Mouse (Mus musculus): ENCODE data around the gene Hip1. TPM values are rescaled to one million over a fixed set of nuclear protein-coding genes. Genes with fewer than 3 reads are reported as not detected.

The Hip1 gene
- total RNA-seq, 2 experiments from 2014 or later: 20.0 to 28.0 TPM

DNA sequence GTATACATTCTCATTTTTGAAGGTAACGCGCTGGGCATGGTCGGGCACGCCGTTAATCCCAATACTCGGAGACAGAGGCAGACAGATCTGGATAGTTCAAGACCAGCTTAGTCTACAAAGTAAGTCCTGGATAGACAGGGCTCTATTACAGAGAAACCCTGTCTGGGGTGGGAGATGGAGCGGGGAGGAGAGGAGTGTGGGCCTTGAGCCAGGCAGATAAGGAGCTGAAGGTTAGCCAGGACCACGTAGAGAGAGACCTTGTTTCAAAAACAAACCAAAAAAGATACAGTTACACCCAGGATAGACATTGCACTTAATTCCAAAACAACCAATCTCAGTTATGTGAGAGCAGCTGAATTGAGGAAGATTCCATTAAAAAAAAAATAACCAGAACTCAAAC lies 99.2 kb downstream of the Hip1 start:
- DNase-seq: peak in 1 of 2 experiments; percentile 17

DNA sequence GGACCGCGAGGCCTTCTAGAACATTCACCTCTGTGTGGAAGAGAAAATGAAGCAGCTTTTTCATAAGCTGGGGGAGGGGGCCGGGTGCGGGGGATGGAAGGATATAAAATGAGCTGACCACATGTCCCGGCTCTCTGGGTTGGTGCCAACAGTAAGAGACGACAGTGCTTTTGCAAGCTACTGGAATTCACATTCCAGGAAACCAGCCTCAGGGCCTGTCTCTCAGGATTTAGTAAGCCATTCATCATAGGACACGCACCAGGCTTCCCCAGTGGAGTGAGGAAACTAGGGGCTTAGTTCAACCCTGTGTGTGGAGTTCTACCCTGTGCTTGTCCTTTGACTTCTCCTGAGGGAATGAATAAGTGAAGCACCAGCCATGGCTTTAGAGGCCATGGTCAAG lies 102.5 kb downstream of the Hip1 start:
- peak in 1 of 2 experiments; percentile 20 for DNase-seq

DNA sequence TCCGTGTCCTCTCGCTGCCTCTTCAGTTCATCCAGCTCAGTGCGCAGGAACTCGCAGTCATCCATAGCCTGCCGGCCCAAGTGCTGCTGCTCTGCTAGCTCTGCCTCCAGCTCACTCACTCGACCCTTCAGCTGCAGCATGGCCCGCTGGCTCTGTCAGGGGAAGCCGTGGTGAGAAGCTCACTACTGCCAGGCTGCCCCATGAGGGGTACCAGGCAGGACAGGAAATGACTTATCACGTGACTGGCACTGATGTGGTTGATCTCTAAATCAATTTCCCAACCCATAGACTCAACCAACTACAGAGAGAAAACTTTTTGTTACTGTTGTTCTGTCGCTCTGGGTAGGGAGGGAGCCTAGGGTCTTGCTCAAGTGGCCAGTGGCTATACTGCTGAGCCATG lies 109.9 kb downstream of the Hip1 start:
- DNase-seq: no peak

DNA sequence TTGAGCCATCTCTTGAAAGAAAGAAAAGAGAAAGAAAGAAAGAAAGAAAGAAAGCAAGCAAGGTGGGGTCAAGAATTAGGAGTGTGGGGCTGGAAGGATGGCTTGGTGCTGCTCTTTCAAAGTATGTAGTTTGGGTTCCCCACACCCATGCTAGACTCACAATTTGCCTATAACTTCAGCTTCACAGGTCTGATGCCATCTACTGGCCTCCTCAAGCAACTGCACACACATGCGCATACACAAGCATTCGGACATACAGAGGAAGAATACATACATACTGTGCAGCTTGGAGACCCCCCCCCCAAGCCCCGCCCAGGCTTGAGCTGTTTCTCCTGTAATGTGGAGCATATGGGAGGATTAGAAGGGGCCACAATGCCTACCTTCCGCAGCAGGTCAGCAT lies 111.1 kb downstream of the Hip1 start:
- DNase-seq: no peak

DNA sequence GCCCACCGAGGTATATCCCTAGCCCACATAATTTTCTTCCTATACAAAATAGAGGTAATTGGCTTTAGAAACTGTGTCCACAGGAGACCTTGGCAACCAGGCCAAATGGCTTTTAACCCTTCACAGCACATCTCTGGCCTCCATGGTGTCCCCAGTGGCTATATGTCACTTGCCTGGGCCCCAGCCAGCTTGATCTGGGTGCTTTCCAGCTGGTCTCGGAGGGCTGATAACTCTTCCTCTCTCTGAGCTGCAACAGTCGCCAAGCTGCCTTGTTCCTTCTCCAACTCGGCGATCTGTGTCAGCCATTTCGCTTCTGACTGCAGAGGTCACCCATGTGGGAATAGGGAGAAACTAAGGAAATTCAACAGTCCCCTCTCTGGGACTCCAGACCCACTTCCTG lies 113.8 kb downstream of the Hip1 start:
- DNase-seq: no peak

DNA sequence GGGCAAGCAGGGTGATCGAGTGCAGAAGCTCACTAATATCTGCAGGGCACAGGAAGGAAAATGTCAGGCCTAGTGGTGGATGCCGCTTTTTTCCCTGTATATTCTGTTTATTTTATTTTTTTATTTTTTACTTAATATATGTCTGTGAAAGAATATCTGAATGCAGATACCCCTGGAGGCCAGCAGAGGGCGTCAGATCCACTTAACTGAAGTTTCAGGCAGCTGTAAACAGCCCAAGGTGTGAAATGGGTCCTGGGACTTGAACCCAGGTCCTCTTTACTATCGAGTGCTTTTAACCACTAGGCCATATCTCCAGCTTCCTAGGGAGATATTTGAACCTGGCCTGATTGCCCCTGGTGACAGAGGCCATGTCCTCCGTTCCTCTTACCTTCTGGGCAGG lies 116.1 kb downstream of the Hip1 start:
- peak; percentile 19 to 23 for DNase-seq

DNA sequence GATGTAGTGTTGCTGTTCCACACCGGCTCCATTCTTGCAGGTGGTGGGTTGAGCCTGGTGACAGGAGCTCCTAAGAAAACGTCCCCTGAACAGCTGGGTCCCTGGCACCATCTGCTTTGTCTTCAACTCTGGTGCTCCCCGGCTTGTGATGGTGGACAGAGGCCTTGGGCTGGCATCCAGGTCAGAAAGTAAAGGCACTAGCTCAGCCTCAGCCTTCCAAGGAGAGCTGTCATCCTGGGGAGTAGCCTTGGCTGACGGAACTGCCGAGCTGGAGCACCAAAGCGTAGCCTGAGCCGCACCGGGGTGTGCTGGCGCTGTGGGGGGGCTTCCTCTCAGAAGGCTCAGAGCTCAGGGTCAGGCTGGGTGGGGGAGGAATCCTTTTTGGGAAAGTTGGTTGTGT lies 134.7 kb downstream of the Hip1 start:
- peak; percentile 67 to 69 for DNase-seq

DNA sequence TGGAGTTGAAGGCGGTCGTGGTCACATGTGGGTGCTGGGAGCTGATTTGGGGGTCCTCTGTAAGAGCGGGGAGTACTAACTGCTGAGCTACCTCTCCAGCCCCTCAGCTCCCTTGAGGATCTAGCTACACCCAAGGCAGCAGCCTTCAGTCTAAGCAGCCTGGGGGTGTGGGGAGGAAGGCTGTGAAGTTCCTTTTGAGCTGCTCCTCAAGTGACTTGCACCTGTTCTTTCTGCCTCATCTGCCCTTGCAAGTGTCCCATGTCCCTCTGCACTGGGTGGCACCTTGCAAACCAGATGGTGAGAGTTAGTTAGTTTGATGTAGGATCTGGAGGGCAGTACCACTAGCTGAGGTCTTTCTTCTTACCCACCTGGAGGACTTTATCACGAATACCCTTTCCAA lies 136.8 kb downstream of the Hip1 start:
- no peak for DNase-seq

DNA sequence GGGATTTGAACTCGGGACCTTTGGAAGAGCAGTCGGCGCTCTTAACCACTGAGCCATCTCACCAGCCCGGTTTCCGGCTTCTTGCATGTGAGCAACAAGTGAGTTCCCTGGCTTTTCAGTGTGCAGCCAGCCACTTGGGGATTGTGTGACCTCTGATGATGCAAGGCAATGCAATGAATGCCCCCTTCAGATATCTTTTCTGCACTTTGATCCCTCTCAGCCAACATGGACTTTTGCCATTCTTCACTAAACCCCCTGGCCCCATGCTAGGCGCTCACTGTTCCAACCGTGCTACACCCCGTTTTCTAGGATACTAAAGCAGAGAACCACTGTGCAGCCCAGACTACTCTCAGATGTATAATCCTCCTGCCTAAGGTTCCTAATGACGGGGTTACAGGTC lies 139.5 kb downstream of the Hip1 start:
- DNase-seq: no peak

DNA sequence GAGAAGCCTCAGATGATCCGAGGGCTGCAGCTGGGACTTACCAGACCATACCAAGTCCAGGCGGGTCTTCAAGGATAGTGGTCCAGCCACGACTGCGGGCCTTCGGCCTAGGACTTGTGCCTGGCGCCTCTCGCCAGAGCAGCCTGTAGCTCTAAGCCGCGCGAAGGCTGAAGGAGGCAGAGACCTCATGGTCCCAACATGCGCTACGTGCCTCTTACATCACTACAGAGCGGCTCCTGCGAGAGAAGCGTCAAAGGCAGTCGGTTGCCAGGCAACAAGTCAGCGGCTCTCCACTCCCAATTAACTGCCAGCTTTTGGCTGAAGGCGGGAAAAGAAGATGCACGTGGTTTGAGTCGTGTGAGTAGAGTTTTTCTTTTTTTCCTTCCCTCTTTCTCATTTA lies 140.3 kb downstream of the Hip1 start:
- no peak for DNase-seq

DNA sequence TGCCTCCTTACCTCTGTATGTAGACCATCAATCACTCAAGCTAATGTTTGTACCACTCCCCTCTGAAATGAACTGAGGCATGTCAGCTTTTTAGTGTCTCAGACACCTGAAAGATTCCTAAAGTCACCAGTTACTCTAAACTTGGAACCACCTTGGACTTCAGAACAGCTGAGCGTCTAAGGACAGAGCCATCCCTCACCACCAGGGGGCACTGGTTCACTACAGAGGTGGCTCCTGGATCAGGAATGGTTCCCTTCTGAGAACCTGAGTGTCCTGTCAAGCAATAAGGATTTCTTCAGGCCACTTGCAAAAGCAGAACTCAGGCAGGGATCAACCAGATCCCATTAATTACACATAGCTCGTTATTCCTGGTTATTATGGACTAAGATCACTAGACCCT lies 144.7 kb downstream of the Hip1 start:
- peak; percentile 89 to 93 for DNase-seq

DNA sequence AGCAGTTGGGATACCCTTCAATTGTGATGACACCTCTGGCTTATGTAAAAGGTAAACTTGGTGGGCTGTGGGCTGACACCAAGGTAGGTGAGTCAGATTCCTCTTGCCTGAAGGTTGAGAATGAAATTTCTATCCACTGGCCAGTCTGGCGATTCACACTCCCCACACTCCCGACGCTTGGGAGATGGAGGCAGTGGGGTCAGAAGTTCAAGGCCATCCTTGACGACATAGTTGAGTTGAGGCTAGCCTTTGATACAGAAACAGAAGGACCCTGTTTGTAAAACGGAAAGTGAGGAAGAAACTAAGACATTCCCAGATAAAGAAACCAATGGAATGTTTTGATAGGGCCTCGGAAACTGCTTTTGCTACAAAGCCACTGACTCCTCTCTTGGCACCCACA lies 145.5 kb downstream of the Hip1 start:
- DNase-seq: no peak

DNA sequence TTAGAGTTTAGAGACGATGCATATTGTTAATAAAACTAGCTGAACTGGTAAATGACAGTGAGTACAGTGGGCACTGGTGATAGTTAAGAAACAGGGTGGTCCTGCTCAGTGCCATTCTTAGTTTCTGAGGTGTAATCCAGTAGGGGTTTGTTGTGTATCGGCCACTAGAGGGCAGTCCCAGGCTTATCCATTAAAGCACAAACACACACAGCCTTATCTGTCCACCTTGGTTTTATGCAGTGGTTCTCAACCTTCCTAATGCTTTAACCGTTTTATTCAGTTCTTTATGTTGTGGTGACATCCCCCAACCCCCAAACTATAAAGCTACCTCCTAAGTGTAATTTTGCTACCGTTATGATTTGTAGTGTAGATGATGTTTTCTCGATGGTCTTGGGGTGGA lies 149.1 kb downstream of the Hip1 start:
- peak; percentile 26 to 57 for DNase-seq

DNA sequence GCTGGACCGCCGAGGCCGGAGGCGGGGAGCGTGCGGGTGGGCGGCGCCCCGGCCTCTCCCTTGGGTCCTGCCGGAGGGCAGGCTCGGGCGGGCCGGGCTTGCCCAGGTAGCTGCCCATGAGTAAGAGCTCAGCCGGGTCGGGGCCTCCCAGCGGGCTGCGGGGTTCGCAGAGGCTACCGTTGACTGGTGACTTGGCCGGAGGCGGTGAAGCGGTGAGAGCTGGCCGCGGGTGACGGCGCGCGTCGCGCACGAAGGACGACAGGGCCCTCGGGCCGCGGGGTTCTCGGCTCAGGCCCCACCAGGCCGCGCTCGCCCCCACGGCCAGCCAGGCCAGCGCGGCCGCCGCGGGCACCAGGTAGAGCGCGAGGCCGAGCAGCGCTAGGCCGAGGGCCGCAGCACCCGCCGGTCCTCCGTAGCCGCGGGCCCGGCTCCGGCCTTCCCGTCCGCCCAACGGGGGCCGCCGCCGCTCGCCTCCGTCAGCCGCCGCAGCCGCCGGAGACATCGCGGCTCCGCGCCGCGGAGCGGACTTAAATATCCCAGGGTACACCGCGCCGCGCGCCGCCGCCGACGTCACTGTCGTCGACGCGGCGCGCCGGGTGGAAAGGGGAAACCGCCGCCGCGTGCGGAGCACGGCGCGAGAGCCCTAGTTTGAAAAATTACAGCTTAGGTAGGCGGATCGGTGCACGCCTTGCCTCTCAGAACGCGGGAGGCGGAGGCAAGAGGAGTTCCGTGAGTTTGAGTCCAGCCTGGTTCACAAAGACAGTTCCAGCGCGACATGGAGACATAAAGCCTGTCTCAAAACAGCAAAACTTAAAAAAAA lies 150.7 kb downstream of the Hip1 start, which contains the start of gene Pom121:
Pom121 (minus strand) TSS at position 543 of the 820 bp plus-strand sequence.
- DNase-seq: peak; percentile 86 to 90

DNA sequence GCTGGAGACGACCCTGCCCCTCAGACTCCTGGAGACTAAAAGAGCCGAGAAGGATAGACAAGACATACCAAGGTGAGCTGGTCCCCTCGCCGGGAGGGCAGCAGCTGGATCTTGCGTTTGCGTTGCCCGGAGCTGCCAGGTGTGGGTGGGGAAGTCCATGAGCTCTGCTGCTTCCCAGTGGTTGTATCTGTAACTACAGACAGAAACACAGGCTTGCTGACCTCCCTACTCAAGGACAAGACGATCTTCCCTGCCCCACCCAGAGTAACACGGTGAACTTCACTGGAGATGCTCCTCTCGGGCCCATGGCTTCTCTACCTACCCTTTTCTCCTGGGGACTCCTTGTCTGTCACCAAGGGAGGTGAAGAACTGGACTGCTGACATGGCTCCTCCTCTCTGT lies 161.1 kb downstream of the Hip1 start:
- DNase-seq: no peak

DNA sequence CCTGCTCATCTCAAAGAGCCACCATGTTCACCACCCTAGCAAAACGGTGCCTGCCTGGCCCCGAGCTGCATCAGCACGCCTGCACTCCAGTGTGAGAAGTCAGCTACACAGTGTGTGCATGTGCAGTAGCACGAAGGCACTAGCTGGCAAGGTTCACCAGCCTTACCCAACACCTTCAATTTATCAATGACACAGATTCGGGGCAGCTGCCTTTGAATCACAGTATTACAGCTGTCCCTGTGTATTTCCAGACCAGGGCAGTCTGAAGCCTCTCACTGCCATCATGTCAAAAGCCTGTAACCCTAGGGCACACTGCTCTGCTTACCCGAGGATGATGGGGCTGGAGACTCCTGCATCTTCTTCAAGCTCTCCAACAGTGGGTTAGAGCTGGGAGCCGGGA lies 162.2 kb downstream of the Hip1 start:
- DNase-seq: peak in 1 of 2 experiments; percentile 15

DNA sequence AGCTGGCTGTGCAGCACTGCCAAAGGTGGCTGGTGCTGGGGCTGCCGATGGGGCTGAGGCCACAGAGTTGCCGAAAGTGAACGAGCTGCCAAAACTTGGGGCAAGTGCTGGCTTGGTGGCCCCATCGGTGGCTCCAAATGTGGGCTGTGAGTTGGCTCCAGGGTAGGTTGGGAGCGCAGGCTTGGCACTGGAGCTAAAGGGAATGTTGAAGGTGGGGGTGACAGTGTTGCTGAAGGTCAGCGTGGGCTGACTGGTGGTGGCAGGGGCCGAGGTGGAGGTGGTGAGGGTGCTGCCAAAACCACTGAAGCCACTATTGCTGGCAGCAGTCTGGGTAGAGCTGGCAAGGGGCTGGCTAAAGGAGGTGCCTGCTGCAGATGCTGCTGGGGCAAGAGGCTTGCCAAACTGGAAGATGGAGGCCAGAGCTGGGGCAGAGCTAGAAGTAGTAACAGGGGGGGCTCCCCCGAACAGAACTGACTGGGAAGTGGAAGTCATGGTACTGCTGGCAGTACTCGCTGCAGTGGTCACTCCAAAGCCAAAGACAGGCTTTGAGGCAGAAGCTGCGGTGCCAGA lies 163.5 kb downstream of the Hip1 start:
- peak in 1 of 2 experiments; percentile 18 for DNase-seq

DNA sequence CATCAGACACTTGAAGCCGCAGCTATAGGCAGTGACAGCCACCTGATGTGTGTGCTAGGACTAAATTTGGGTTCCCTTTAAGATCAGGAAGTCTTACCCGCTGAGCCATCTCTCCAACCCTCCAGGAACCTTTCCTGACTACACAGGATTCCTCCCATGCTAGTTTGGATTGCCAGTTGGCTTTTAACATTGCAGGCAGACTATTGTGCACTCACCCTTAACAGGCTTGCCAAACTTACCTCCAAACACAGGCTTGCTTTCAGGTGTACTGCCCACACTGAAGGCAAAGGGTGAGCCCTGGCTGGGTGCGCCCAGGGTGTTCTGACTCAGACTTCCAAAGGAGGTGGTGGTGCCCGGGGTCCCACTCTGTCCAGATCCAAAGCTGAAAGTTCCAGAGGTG lies 164.2 kb downstream of the Hip1 start:
- DNase-seq: no peak

DNA sequence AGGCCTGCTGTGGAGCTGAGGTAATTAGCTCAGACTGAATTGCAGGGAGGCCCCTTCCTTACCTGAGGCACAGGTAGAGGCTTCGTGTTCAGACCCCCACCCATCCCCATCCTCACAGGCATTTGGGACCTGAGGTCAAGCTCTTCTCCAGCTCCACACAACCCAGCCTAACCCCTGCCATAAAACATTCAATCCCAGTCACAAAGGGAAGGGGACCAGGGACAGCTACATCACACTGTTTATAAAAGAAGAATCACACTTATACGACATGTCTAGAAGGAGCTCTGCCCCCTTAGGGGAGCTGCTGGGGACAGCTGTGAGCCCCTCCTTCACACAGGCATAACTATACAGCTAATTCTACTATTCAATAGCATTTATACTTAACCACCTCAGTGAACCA lies 168.6 kb downstream of the Hip1 start:
- DNase-seq: no peak

DNA sequence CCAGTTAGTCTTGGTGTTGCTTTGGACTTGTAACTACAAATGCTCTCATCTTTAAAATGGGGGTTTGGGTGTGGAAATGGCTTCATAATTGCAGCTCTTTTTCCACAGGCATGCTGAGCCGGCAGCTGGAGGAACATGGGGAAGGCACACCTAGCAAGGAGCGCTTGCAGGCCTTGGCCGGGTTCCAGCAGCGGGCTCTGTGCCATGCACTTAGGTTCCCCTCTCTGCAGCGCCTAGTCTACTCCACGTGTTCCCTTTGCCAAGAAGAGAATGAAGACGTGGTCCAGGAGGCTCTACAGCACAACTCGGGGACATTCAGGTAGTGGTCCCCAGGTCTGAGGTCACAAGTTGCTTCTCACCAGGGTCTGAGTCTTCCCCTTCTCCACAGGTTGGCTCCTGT lies 169.8 kb downstream of the Hip1 start:
- DNase-seq: peak; percentile 59 to 77

DNA sequence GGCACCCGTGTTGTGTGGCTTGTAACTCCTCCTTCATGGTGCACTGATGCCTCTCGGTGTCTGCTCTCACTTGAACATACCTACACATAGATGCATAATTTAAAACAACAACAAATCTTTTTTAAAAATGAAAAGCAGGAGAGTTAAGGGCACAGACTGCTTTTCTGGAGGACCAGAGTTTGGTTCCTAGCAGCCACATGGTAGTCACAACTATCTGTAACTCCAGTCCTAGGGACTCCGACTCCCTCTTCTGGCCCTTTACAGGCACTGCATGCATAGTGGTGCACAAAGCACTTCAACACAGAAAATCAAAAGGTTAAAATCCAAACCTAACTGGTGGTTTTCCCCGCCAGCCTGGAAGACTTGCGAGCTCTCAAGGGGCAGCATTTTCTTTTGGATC lies 171.3 kb downstream of the Hip1 start:
- DNase-seq: no peak

DNA sequence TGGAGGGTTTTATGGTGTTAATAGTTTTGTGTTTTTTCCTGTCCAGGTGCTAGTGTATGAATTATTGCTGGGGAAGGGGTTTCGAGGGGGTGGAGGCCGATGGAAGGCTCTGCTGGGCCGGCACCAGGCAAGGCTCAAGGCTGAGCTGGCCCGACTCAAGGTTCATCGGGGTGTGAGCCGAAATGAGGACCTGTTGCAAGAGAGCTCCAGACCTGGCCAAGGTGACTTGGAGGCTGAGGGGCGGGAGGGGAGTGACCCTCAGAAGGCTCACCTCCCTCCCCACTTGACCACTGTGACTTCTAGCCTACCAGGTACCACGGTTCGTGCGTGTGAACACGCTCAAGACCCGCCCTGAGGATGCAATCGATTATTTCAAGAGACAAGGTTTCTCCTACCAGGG lies 173.7 kb downstream of the Hip1 start:
- no peak for DNase-seq

DNA sequence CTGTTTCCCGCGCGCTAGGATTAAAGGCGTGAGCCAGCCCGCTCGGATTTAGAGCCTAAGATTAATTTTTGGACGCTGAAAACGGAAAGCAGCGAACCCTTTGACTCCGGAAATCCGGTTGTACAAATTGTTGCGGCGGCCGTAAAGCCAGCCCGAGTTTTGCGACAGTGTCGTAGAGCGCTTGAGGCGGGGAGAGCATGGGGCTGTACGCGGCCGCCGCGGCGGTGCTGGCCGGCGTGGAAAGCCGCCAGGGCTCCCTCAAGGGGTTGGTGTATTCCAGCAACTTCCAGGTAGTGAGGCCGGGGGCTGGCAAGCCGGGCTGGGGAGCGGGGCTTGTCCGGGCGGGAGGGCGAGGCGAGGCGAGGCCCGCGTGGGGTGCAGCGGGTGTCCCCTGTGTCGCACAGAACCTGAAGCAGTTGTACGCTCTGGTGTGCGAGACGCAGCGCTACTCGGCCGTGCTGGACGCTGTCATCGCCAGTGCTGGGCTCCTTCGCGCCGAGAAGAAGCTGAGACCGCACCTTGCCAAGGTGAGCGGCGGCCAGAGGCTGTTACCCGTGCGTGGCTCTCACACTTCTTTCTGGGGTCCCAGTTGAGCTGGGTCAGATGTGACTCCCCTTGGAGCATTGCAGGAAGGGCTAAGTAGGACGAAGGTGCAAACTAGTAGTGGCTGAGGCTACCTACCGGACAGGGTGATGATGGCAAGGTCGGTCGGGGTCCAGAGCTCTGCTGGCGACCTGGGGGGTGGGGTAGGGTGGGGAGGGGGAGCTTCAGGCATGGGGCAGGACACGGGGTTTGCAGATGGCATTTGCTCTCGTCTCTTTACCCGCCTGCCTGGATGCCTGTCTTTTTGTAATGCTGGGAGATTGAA lies 174.9 kb downstream of the Hip1 start, which contains the start of gene Nsun5:
Nsun5 (plus strand) TSS at position 167 of the 868 bp plus-strand sequence.
- peak; percentile 95 for DNase-seq
